Comparison of ENCODE assay signal across 17 mouse cellular contexts in the genomic region with DNA sequence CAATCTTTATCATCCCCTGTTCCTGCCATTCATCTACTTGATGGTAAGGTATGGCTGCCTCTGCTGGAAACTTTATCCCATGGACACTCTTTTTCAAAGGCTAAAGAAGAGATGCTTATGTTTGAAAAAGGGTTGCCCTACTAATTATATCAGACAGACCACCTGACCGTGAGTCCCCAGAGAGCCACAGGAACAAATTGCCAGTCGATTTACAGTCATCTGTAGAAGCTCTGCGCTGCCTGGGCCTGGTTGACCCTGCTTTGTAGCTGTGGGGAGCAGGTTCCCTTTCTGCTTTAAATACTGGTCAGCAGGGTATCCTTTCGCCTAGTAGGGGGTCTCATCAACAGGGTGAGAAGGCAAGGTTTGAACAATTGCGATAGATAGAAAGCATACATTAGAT.
"Had no signal": no experiment of that assay in that cellular context is flagged by ENCODE, and none has a peak within 500 bp of the region (broad histone marks: within the 10 kb centered on the region; RNA-seq: fewer than 3 reads in every experiment).

No protein-coding gene starts in this region.

- H3K9ac ChIP-seq: limb, embryonic 13.5 days; liver, embryonic 15.5 days; lung, embryonic 14.5 days; neural tube, embryonic 15.5 days had no signal

- H3K4me1 ChIP-seq: liver, embryonic 15.5 days had no signal

- H3K4me2 ChIP-seq: limb, embryonic 13.5 days; liver, embryonic 11.5 days; liver, embryonic 15.5 days; lung, embryonic 14.5 days; midbrain, embryonic 11.5 days; neural tube, embryonic 15.5 days had no signal

- H3K36me3 ChIP-seq: liver, embryonic 15.5 days had no signal

- DNase-seq: kidney, adult 2 months; kidney, postnatal 36 days; left cerebral cortex, postnatal 4 days; lung, postnatal 10 days; lung, postnatal 4 days; right cerebral cortex, adult 18-20 months; right cerebral cortex, postnatal 25 days; thymus, postnatal 4 days had no signal

- ATAC-seq: midbrain, embryonic 16.5 days had no signal

- H3K27ac ChIP-seq: kidney, postnatal 0 days; limb, embryonic 13.5 days; liver, embryonic 15.5 days; neural tube, embryonic 15.5 days; stomach, postnatal 0 days had no signal

- H3K4me3 ChIP-seq: limb, embryonic 13.5 days; liver, embryonic 15.5 days; neural tube, embryonic 15.5 days had no signal

- H3K9me3 ChIP-seq: limb, embryonic 13.5 days; liver, embryonic 15.5 days; neural tube, embryonic 15.5 days had no signal

- H3K27me3 ChIP-seq: limb, embryonic 13.5 days; liver, embryonic 15.5 days; neural tube, embryonic 15.5 days had no signal
